Mouse (Mus musculus): ENCODE measurements around the gene Enah.

Gene Enah
- long read RNA-seq, experiment 1, partial matches to known transcripts, result 0 of 7 reads
- long read RNA-seq, experiment 1, other reads (novel, unspliced or antisense), result 7 of 7 reads
- long read RNA-seq, experiment 2, full-length matches to known transcripts, result 1 of 4 reads
- long read RNA-seq, experiment 2, partial matches to known transcripts, result 0 of 4 reads
- long read RNA-seq, experiment 2, other reads (novel, unspliced or antisense), result 3 of 4 reads

GRCm38 (mm10) chr1:182019926-182020801 lies at the start of gene Enah:
Gene Enah, minus strand, starts transcription at chr1:182019990.
- intact Hi-C loops (cut with DNase I), result loop anchor here (5.0 to 10.0 kb wide), 2 partner anchors 92 to 115 kb away; no protein-coding TSS in a partner anchor

DNA sequence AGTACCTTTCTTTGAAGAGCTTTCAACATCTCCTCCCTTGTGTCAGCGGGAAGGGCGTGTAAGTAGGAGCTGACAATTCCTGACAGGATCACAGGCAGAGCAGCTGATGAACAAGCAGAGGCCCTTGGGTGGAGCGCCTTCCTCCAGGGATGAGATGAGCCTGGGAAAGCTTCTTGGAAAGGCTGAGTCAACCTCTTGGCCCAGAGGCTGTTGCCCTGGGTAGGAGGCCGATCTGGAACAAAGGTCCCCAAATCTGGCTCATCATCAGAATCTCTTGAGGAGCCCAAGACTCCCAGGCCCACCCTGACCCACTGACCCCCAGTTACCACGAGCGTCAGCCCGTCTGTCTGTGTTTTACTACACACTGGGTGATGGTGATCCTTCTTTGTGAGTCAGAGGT lies 48.3 kb upstream of the Enah start:
- intact Hi-C loops (cut with DNase I), result no loop called here

GRCm38 (mm10) chr1:182066527-182067465 lies 47.0 kb upstream of the Enah start:
- intact Hi-C loops (cut with DNase I), result no loop called here

- intact Hi-C loops (cut with DNase I), result no loop called here
These were observed 43.9 kb upstream of the Enah start for GRCm38 (mm10) chr1:182063716-182064115.

- intact Hi-C loops (cut with DNase I), result no loop called here
These were observed 43.0 kb upstream of the Enah start for GRCm38 (mm10) chr1:182062801-182063200.

DNA sequence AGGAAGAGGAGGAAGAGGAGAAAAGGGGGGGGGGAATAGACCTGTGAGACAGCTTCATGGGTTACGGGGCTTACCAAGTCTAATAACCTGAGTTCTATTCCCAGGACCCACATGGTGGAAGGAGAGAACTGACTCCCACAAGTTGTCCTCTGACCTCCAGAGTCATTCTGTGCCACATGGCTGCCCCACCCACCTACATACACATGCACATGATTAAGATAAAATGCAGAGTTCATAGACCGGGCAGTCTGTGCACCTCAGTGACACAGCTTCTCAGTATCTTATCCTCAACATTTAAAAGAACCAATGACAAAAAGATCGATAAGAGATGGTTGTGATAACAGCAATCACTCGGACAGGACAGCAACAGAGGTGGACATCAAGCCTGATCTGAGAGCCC lies 41.4 kb upstream of the Enah start:
- intact Hi-C loops (cut with DNase I), result no loop called here

- intact Hi-C loops (cut with DNase I), result no loop called here
These were observed 40.0 kb upstream of the Enah start for GRCm38 (mm10) chr1:182059806-182060205.

DNA sequence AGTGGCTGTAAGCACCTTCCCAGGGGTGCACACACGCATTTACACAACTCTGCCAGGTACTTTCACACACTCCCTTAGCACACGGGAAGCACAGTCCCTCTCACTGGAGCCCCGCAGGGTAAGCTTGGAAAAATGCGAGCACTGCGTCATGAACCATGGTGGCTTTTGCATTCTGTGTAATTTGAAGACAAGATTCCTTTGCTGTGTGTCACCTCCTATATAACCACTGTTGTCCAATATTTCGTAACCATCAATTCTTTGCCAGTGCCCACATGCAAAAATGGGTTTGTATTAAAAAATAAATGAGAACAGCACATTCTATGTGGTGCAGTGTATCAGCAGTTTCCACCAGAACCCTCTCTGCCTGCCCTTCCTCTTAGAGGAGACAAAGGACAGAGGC lies 38.2 kb upstream of the Enah start:
- intact Hi-C loops (cut with DNase I), result no loop called here

- intact Hi-C loops (cut with DNase I), result no loop called here
These were observed 35.3 kb upstream of the Enah start for GRCm38 (mm10) chr1:182055122-182055521.

DNA sequence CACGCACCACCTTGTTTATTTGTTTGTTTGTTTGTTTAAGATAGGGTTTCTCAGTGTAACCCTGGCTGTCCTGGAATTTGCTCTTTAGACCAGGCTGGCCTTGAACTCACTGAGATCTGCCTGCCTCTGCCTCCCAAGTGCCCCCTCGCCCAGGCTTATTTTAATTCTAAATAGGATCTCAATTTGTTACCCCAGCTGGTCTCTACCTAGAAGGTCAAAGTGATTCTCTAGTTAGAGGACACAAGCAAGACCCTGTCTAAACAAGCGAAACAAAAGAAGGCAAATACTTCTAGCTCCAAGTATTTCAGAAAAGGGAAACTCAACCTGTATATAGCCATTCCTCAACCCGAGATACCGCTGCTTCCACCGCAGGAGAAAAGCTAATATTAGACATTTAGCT lies 34.9 kb upstream of the Enah start:
- intact Hi-C loops (cut with DNase I), result no loop called here

DNA sequence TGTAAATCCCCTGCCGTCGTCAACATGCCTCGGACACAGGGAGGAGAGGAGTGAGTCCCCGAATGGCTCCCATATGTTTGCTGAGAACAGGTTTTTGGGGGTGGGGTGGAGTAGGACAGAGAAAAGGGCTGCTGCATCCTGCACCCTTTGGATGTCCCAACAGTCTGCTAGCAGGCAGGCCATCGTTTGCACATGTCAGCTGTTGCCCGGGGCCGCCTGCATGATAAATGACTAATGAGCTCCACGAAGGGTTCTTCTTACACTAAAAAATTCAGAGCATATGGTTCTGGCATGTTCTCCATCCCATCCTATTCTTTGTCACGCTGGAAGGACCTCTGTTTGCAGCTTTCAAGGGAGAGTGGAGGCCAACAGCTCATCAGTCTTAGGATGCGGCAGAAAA lies 33.2 kb upstream of the Enah start:
- intact Hi-C loops (cut with DNase I), result no loop called here

DNA sequence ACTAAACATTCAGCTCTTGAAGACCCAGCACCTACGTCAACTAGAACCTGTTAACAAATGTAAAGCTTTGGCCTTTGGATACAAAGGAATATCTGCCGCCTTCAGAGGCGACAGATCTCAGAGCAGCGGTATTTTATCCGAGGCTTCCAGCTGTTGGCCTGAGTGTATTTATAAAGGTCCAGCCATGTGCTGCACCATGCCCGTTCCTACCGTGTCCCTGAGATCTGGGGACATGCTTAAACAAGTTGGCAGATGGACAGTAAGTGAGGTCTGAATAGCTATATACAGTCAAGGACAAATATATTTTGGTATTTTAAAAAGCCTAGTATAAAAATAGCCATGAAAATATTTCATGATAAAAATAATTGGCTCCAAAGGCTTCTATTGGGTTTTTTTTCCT lies 32.6 kb upstream of the Enah start:
- intact Hi-C loops (cut with DNase I), result no loop called here

DNA sequence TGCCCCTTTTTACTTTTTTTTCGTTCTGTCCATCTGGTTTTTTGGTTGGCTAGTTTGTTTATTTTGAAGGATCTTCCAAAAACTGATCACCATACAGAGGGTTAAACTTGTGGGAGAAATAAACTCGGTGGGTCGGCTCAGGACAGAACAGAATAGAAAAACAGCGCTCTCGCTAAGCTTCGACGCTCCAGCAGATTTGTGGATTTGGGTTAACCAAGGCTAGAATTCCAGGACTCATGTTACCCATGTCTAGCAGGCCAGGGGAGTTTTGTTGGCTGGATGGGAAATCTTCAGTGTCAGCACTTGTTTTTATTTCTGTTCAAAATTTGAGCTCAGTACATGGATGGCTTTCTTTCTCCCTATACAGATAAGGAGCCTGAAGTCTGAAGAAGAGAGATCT lies 30.0 kb upstream of the Enah start:
- intact Hi-C loops (cut with DNase I), result no loop called here

DNA sequence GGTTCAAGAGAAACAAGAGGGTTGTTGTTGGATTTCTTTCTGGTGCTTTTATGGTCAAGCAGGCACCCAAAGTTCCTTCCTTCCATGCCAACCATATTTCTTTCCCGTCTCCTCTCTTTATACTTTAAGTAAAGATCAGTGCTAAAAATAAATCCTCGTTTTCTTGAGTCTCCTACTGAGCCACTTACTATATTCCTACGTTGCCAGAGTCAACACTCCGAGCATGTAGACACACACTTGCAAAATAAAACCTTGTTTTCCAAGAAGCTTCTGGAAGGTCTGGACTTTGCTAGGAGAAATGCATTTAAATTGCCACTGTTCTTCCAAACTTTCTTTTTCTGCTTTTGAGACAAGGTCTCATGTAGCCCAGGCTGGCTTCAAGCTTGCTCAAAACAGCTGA lies 28.3 kb upstream of the Enah start:
- intact Hi-C loops (cut with DNase I), result no loop called here

DNA sequence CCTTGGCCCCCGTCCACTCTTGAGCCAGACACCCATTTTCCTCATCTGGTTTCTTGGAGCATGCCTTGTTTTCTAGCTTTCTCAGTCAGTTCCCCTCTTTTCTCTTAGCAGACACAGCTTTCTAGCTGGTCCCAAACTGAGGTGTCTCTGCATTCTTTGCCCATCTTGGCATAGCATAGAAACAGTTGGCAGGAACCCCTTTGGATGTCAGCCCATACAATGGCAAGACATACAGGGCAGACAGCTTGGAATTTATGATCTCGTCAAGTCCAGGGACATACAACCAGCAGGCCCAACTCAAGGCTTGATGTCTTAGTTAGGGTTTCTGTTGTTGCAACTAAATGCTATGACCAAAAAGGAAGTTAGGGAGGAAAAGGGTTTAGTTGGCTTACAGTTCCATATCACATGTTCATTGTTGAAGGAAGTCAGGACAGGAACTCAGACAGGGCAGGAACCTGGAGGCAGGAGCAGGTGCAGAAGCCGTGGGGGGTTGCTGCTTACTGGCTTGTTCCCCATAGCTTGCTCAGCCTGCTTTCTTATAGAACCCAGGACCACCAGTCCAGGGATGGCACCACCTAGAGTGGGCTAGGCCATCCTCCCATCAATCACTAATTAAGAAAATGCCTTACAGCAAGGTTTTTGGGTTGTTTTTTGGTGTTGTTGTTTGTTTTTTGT lies 27.4 kb upstream of the Enah start:
- intact Hi-C loops (cut with DNase I), result no loop called here

DNA sequence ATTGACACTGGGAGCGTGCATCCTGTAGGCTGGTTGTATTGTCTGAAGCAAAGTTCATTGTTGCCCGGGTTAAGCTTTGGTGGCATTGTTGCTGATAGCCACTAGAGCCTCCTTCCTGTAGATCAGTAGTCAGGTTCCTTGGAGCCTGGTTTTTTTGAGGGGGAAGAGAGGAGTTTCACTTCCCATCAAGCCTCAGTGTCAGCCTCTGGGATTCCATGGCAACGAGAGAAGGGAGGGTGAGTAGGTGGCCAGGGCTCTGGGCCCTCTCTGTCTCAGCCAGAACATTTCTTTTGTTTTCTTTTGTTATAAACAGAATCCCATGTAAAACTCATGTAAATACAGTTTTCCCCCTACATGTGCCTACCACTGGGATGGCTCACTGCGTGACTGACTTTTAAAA lies 25.4 kb upstream of the Enah start:
- intact Hi-C loops (cut with DNase I), result no loop called here

DNA sequence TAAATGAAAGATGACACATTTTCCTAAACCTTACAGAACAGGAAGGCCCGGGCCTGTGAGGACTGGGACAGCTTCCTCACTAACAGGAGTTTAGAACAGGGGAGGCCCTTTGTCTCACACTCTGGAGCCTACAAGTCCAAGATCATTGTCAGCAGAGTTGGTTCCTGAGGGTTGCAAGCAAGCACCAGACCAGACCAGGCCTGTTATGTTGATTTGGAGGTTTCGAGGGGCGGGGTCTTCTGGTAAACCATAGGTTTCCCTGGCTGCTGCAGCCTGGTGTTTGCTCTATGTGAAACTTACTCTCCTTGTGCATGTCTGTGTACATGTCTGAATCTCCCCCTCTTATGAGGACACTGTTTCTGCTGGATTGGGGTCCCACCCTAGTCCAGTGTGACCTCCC lies 20.7 kb upstream of the Enah start:
- intact Hi-C loops (cut with DNase I), result no loop called here

DNA sequence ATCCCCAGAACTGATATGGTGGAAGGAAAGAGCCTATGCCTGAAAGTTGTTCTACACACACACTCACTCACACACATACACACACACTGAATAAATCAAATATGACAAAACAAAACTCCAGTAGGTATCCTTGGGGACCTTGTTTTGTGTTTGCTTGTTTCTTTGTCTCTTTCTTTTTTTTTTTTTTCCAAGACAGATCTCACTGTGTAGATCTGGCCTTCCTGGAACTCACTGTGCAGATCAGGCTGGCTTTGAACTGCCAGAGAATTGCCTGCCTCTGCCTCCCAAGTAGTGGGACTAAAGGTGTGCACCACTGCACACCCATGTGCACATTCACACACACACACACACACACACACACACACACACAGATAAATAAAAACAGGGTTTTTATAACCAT lies 12.0 kb upstream of the Enah start:
- intact Hi-C loops (cut with DNase I), result no loop called here

DNA sequence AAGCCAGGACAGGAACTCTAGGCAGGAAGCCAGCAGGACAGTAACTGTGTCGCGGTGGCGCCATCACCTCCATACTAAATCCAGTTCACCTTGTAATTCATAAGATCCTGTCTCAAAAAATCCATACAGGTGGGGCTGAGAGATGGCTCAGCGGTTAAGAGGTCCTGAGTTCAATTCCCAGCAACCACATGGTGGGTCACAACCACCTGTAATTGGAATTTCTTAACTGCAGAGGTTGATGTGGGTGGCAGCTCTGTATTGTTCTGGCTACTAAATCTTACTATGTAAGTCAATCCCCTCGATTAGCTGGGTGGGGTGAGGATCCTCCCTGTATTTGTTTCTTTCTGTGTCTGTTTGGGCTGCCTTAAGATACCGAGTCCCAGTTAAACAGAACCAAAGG lies 11.3 kb upstream of the Enah start:
- intact Hi-C loops (cut with DNase I), result no loop called here

DNA sequence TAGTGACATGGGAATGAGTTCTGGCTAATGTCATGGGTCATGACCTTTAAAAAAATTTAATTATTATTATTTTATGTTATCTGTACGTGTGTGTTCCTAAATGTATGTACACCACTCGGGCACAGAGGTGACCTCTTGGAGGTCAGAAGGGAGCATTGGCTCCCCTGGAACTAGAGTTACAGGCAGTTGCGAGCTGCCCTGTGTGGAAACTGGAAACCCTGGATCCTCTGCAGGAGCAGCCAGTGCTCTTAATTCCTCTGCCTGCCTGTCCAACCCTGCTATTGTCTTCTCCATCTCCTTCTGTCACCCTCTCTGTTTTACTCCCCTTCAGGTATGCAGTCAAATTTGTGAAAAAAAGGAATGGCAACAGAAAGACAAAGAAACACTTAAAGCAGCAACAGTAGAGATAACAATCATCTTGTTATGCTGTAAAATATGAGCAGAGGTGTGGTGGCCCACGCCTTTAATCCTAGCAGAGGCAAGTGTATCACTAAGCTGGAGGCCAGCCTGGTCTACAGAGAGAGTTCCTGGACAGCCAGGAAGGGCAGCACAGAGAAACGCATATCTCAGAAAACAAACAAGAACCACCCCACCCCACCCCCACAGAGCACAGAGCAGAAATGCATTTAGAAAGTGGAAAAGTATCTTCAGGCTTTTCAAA lies 10.3 kb upstream of the Enah start:
- intact Hi-C loops (cut with DNase I), result no loop called here

All from adrenal gland (tissue).